Mouse (Mus musculus) thymus, adult 2 months (tissue): ENCODE data around the gene Plekha6.

Source experiments
- CTCF ChIP-seq: fragments of 200-500 bp; IDR thresholded peaks from 2 replicates; pipeline ENCODE4 v1.5.1; 2012; ENCODE audit warnings: mild to moderate bottlenecking, control low read depth, low read length, moderate library complexity, borderline replicate concordance; ENCODE audit not compliant: control insufficient read depth, poor library complexity, insufficient read depth; ENCODE audit errors: extremely low read depth
- POLR2A ChIP-seq: fragments of 200-500 bp; IDR thresholded peaks from 2 replicates; pipeline ENCODE4 v1.6.1; 2012; ENCODE audit warnings: mild to moderate bottlenecking, low read length, control low read depth, moderate library complexity; ENCODE audit not compliant: control insufficient read depth, poor library complexity, insufficient read depth; ENCODE audit errors: extremely low read depth

DNA sequence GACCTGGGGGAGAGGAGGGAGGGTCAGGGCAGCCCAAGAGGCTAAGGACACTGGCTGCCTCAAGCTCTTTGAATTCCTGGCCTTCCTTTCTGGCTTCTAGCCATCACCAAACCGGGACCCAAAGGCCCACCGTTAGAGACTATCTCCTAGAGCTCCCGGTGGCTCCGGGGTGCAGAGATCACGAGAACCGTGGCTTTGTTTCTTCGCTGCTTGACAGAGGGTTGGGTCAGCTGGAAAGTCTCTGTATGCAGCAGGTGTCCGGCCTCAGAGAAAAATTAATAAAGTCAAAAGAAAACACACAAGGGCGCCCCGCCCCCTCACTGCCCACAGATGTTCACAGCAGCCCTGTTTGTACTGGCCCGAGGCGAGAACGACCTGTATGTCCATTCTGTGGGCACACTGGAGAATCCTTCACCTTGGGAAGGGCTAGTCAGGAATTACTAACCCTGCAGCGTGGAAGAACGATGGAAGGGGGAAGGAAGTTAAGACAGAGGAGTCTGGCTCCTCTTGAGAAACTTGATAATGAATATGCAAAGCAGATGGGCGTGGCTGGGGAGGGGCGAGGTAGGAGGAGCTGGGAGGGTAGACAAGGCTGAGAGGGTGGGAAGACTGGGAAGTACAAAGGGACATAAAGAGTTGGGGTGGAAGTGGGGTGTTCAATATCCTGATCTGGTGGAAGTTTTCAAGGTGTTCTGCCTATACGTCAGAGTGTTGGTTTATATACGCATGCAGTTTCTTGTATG lies 4.5 kb downstream of the Plekha6 start:
- TF ChIP-seq CTCF = no peak
- no peak for TF ChIP-seq POLR2A
